Mouse (Mus musculus) E14TG2a.4 (cell line): ENCODE results near the gene Sfxn5.

Experiments used
- H3K27me3 ChIP-seq: 2 replicates; pipeline ENCODE4 v1.6.1; 2014; ENCODE audit warnings: low read length, control low read depth; ENCODE audit not compliant: insufficient read depth
- H3K36me3 ChIP-seq: 2 replicates; pipeline ENCODE4 v1.6.1; 2014; ENCODE audit warnings: low read length, control low read depth; ENCODE audit not compliant: insufficient read depth
- H3K4me1 ChIP-seq: replicated peaks from 2 replicates; pipeline ENCODE4 v1.6.1; 2014; ENCODE audit warnings: low read depth, low read length, control low read depth
- H3K4me3 ChIP-seq: replicated peaks from 2 replicates; pipeline ENCODE4 v1.5.1; 2014; ENCODE audit warnings: mild to moderate bottlenecking, low read length
- H3K9me3 ChIP-seq: 2 replicates; pipeline ENCODE4 v1.6.1; 2014; ENCODE audit warnings: low read length, control low read depth
- CTCF ChIP-seq: conservative IDR thresholded peaks from 2 replicates; pipeline ENCODE4 v1.5.1; 2014; ENCODE audit warnings: low read length
- NANOG ChIP-seq: IDR thresholded peaks from 2 replicates; pipeline ENCODE4 v1.6.1; 2014; ENCODE audit warnings: borderline replicate concordance, low read length, mixed read lengths
- POU5F1 ChIP-seq: IDR thresholded peaks from 2 replicates; pipeline ENCODE4 v1.6.1; 2014; ENCODE audit warnings: low read length, borderline replicate concordance

Sfxn5 gene

GRCm38 (mm10) chr6:85334851-85335250 is 1.6 kb upstream of the Sfxn5 start:
- H3K4me1 ChIP-seq: peaks cover 30% of the 10 kb centered on the region
- H3K9me3 ChIP-seq: no peaks in the 10 kb centered on the region
- H3K27me3 ChIP-seq: peaks cover 24% of the 10 kb centered on the region
- H3K36me3 ChIP-seq: 0 out of 2 replicates have a peak, but pooled peaks cover 6% of the 10 kb centered on the region
- TF ChIP-seq NANOG: no peak
- TF ChIP-seq CTCF: no peak
- TF ChIP-seq POU5F1: no peak
- no peak overlapping the region for H3K4me3 ChIP-seq

DNA sequence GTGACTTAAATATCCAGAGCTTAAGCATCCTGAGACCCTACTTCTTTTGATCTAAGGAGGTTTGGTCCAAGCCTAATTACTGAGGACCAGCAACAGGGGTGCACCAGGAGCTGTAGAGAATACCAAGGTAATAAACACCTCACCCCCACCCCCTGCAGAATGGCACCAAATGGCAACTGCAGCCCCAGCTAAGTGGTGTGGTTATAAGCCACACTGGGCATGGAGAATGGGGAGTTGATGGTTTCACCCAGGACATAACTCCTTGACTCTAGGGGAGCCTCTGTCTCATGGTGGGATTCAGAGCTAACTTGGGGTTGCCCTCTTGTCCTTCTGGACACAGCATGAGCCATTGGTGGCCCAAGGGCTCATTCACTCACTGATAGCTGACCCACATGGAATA is 1.0 kb upstream of the Sfxn5 start:
- Histone ChIP-seq H3K4me1 (peaks cover 30% of the 10 kb centered on the region), H3K27me3 (peaks cover 23% of the 10 kb centered on the region), H3K4me3 (0 out of 2 replicates have a peak overlapping the region, but pooled peaks have one; percentile 97), H3K9me3 (no peaks in the 10 kb centered on the region), H3K36me3 (0 out of 2 replicates have a peak, but pooled peaks cover 6% of the 10 kb centered on the region)
- TF ChIP-seq NANOG (no peak), CTCF (no peak)

- Histone ChIP-seq H3K9me3 (no peaks in the 10 kb centered on the region), H3K36me3 (0 out of 2 replicates have a peak, but pooled peaks cover 6% of the 10 kb centered on the region), H3K27me3 (peaks cover 23% of the 10 kb centered on the region), H3K4me1 (peaks cover 30% of the 10 kb centered on the region), H3K4me3 (peak overlapping the region; percentile 97)
- TF ChIP-seq NANOG: no peak
- 0 out of 2 replicates have a peak, but pooled peaks have one; percentile 0 for TF ChIP-seq CTCF
Measured at GRCm38 (mm10) chr6:85333732-85334131, 510 bp upstream of the Sfxn5 start.

DNA sequence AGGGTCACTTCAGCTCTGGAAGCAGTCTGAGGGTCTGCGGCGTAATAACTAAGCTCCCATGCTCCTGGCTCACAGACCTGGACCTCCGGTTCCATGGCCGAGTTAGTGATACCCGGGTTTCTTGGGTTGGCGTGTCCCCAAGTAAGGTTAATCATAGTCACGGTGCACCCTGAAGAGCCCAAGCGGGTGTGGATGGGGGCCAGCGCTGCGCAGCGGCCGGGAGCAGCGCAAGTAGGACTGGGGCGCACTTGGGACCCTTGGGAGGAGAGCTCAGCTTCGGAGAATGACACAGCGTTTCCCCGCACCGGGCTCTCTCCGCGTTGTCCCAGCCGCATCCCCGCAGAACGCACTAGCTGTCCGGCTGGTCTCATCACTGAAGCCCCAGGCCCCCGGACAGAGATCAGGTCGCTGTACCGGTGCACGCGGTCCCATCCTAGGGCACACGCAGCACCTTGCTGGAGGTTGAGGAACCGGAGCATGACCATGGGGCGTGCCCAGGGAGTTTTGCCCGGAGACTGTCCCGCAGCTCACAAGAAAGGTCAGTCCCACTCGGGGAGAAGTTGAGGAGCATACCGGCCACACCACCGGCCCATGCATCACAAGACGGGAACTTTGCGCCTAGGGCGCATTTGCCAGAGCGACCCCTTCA is 747 bp downstream of the Sfxn5 start:
- H3K4me1 ChIP-seq: peaks cover 30% of the 10 kb centered on the region
- H3K4me3 ChIP-seq: peak overlapping the region; percentile 97
- TF ChIP-seq POU5F1: no peak
- TF ChIP-seq NANOG: no peak
- no peak for TF ChIP-seq CTCF
- H3K27me3 ChIP-seq: peaks cover 23% of the 10 kb centered on the region
- no peaks in the 10 kb centered on the region for H3K9me3 ChIP-seq
- H3K36me3 ChIP-seq: 0 out of 2 replicates have a peak, but pooled peaks cover 6% of the 10 kb centered on the region

DNA sequence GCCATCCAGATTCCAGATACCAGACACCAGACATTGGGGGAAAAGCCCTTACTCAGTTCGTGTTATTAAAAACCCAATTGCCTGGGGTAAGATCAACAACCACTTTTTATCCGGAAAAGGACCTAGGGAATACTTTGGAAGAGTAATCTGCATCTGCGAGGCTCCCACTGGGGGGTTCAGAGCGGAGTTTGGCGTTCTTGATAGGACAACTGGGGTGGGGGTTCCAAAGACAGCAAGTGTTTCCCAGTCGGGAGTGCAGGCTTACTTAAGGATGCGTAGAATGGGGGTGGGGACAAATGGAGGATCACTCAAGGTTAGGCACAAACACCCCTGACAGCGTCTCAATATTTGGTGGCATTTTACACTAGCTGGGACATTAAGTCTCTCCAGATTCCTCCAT is 1.5 kb downstream of the Sfxn5 start:
- Histone ChIP-seq H3K36me3 (0 out of 2 replicates have a peak, but pooled peaks cover 4% of the 10 kb centered on the region), H3K27me3 (peaks cover 23% of the 10 kb centered on the region), H3K4me3 (peak overlapping the region; percentile 97), H3K4me1 (peaks cover 30% of the 10 kb centered on the region), H3K9me3 (no peaks in the 10 kb centered on the region)
- TF ChIP-seq CTCF (no peak), NANOG (no peak), POU5F1 (no peak)

DNA sequence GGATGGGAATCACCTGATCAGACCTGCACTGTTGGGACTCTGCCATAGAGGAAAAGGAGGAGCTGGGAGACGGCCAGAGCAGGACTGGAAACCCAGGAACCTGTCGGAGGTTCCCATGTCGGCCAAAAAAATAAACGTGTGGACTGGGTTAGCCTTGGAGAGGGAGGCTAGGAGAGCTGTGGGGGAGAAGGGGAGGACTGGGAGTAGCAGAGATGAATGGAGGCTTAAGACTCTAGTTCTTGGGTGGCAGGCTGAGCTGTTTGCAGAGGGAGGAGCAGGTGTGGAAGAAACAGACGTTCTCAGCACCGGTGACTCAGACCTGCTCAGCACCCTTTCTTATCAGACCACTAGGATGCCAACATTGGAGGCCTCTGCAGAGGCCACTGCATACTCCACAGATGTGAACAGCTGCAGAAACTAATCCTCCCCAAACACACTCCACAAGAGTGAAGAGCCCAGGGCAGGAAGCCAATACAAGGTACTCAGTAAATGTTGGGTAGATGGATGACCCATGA is 1.9 kb downstream of the Sfxn5 start:
- H3K27me3 ChIP-seq: peaks cover 23% of the 10 kb centered on the region
- H3K9me3 ChIP-seq: no peaks in the 10 kb centered on the region
- TF ChIP-seq POU5F1 (no peak), CTCF (no peak), NANOG (no peak)
- peaks cover 30% of the 10 kb centered on the region for H3K4me1 ChIP-seq
- H3K36me3 ChIP-seq: no peaks in the 10 kb centered on the region
- H3K4me3 ChIP-seq: peak overlapping the region; percentile 97

- TF ChIP-seq POU5F1: no peak
- H3K36me3 ChIP-seq: no peaks in the 10 kb centered on the region
Measured at GRCm38 (mm10) chr6:85329666-85330185, 3.5 kb downstream of the Sfxn5 start.

DNA sequence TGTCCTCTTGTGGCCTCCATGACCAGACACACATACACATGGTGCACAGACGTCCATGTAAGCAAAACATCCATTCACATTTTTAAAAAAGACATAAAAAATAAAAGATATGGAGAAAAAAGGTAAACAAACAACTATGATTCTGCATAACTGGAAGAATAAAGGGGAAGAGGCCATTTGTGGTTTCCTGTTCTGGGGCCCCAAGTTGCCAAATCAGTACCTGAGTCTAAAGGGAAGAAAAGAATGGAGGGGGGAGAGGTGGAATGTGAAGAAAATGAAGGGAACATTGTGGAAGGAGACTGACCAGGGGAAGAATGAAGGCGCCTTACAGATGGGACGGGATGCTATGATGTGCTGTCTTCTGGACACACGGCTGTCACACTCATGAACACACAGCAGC is 6.7 kb downstream of the Sfxn5 start:
- H3K9me3 ChIP-seq: no peaks in the 10 kb centered on the region
- peaks cover 17% of the 10 kb centered on the region for H3K27me3 ChIP-seq
- H3K4me3 ChIP-seq: no peak overlapping the region
- no peaks in the 10 kb centered on the region for H3K36me3 ChIP-seq
- peaks cover 17% of the 10 kb centered on the region for H3K4me1 ChIP-seq
- TF ChIP-seq NANOG (no peak), POU5F1 (no peak), CTCF (no peak)

More at GRCm38 (mm10) chr6:85329666-85330185, 3.5 kb downstream of the Sfxn5 start:
- Histone ChIP-seq H3K9me3 (no peaks in the 10 kb centered on the region), H3K27me3 (peaks cover 23% of the 10 kb centered on the region), H3K4me1 (peaks cover 32% of the 10 kb centered on the region), H3K4me3 (no peak overlapping the region)
